Mouse (Mus musculus): ENCODE data around the gene Nme7. TPM values are rescaled to one million over a fixed set of nuclear protein-coding genes. Genes with fewer than 3 reads are reported as not detected.

Gene Nme7
- total RNA-seq, 2 experiments from 2014 or later: 1.3 to 1.7 TPM

GRCm38 (mm10) chr1:164319542-164320140 is 15.7 kb downstream of the Nme7 start:
- DNase-seq (ENCODE audit: low spot score): no peak

DNA sequence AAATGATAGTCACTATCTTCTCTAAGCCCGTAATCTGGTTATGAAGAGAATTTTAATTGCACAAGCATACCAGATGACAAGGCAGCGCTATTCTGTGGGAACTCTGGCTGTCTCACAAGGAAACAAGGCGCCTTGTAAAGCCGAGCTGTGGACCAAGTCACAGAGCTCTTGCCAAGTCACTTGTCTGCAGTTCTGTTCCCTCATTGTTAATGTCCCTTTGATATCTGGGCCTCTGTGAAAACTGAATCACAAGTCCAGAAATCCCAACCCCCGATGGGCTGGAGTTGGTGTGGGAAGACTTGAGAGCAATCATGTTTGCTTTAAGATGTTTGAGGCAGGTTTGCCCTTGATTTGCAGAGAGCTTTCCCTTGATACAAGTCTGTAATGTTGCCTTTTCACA is 16.8 kb downstream of the Nme7 start:
- DNase-seq (ENCODE audit: low spot score): no peak

- DNase-seq (ENCODE audit: low spot score): no peak
Observed at GRCm38 (mm10) chr1:164321408-164321807, 17.5 kb downstream of the Nme7 start.

- no peak for DNase-seq (ENCODE audit: low spot score)
Observed at GRCm38 (mm10) chr1:164322987-164323650, 19.2 kb downstream of the Nme7 start.

DNA sequence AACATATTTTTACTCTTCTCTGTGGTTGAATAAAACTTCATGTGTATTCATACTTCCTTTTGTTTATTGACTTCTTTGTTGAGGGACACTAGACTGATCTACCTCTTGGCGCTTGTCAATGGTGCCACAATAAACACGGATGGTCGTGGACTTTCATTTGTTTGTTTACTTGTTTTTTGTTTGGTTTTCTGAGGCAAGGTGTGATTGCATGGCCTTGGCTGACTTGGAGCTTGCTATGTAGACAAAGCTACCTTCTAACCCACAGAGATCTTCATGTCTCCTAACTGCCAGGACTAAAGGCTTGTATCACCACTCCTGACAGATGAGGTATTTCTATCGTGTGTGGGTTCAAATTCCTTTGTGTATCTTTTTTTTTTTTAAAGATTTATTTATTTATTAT is 20.3 kb downstream of the Nme7 start:
- DNase-seq (ENCODE audit: low spot score): no peak

GRCm38 (mm10) chr1:164324878-164325277 is 21.0 kb downstream of the Nme7 start:
- no peak for DNase-seq (ENCODE audit: low spot score)

GRCm38 (mm10) chr1:164326600-164327155 is 22.8 kb downstream of the Nme7 start:
- DNase-seq (ENCODE audit: low spot score): no peak

DNA sequence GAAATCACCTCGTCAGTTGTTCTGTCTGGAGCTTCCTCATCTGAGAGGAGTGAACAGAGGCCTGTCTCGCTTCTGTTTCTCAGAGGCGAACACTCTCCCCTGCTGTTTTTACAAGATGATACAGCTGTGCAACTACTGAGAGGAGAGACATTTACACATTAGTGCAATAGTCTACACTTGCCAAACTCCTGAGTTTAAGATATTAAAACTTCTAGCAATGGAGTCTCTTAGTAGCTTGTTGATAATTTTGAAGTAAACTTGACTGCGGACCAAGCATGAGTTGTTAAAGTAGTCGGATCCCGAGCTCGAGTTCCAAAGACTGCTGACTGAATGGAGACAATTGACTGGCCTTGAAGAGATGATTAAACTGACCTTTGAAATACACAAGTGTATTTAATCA is 23.8 kb downstream of the Nme7 start:
- no peak for DNase-seq (ENCODE audit: low spot score)

- no peak for DNase-seq (ENCODE audit: low spot score)
Observed at GRCm38 (mm10) chr1:164332559-164332958, 28.6 kb downstream of the Nme7 start.

GRCm38 (mm10) chr1:164335435-164335834 is 31.5 kb downstream of the Nme7 start:
- DNase-seq (ENCODE audit: low spot score): no peak

GRCm38 (mm10) chr1:164335846-164336245 is 31.9 kb downstream of the Nme7 start:
- DNase-seq (ENCODE audit: low spot score): no peak

GRCm38 (mm10) chr1:164342161-164342560 is 38.2 kb downstream of the Nme7 start:
- DNase-seq (ENCODE audit: low spot score): no peak

GRCm38 (mm10) chr1:164353443-164353842 is 49.5 kb downstream of the Nme7 start:
- DNase-seq (ENCODE audit: low spot score): no peak

- DNase-seq (ENCODE audit: low spot score): no peak
Observed at GRCm38 (mm10) chr1:164357995-164358394, 54.1 kb downstream of the Nme7 start.

GRCm38 (mm10) chr1:164361997-164362396 is 58.1 kb downstream of the Nme7 start:
- no peak for DNase-seq (ENCODE audit: low spot score)

DNA sequence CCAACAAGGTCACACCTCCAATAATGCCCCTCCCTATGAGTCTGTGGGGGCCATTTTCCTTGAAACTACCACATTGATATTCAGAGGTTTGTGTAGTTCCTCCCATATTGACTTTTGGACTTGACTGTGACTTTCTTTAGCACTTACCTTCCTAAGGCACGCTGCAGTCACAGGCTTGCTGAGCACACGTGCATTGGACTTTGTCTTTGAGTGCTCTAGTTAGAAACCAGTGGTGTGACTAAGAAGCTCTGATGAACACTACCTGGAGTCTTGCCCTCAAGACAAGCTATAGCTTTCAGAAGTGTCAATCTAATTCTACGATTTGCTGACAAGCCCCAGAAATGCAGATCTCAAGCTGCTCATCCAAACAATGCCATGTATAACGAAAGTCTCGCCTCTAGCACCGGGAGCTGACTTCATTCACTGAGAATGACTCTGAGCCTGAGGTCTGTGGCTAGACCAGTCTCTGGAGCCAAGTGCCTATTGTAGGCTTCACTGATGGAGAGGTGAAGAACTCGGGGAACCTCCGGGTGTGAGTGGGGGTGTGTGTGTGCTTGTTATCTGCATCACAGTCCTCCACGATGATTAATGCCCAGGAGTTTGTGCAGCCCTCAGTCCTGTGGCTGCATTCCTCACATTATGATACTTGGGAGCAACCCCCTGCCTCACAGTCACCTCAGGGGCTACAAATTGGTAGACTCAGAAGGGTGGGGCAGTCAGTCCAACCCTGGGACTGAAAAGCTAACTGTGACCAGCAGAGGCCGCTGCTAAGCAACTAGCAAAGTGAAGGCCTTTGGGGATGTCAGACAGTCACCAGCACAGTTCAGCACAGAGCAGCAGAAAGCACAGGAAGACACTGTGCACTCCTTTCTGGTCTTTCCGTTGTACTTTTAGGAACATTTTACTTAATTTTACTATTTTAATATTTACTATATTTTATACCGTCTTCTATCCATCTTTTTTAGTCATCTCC is 62.5 kb downstream of the Nme7 start:
- DNase-seq (ENCODE audit: low spot score): peak; percentile 69

GRCm38 (mm10) chr1:164368152-164368551 is 64.2 kb downstream of the Nme7 start:
- no peak for DNase-seq (ENCODE audit: low spot score)

GRCm38 (mm10) chr1:164369781-164370180 is 65.9 kb downstream of the Nme7 start:
- DNase-seq (ENCODE audit: low spot score): no peak

DNA sequence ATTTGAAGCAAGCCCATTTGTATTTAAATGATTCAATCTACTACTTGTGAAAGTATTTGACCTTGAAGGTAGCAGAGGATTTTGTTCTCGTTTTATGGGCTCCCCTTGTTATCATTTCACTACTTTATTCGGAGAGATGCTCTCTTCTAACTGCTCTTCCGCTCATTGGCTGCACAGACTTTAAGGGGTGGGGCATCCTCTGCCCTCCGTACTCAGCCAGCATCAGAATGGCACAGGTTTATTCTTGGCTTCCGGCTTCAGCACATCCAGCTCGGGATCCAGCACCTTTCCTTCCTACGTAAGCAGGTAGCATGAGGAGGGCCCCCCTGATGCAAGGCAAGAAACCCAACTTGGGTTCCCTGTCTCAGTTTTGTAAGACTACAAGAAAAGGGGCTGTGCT is 69.1 kb downstream of the Nme7 start:
- DNase-seq (ENCODE audit: low spot score): no peak

- no peak for DNase-seq (ENCODE audit: low spot score)
Observed at GRCm38 (mm10) chr1:164374020-164374419, 70.1 kb downstream of the Nme7 start.

GRCm38 (mm10) chr1:164375626-164376025 is 71.7 kb downstream of the Nme7 start:
- DNase-seq (ENCODE audit: low spot score): no peak
